Mouse (Mus musculus) liver, embryonic 14.5 days (tissue): Measurements from ENCODE around the gene Crcp. TPM values are rescaled to one million over a fixed set of nuclear protein-coding genes. Genes with fewer than 3 reads are reported as not detected.

Experiments used
- ATAC-seq: fragments of 200-750 bp; cut with Nextera tagmentation; 2 replicates; pipeline ENCODE4 v1.8.0; 2017; ENCODE audit warnings: moderate number of reproducible peaks, mild to moderate bottlenecking, moderate library complexity; ENCODE audit not compliant: insufficient read depth
- DNase-seq, 3 experiments: peaks; one replicate each; pipeline ENCODE4 v3.0.0-alpha.2; 2012 to 2013; ENCODE audit warnings: low read depth in 3 of 3, low spot score in 3 of 3
- H3K27ac ChIP-seq: fragments of 300-500 bp; sonication (generic); 2 replicates; pipeline ENCODE4 v1.5.1; 2014; ENCODE audit warnings: moderate library complexity, mild to moderate bottlenecking, control low read depth, inconsistent platforms
- H3K27me3 ChIP-seq: fragments of 300-500 bp; sonication (generic); 2 replicates; pipeline ENCODE4 v1.6.1; 2014; ENCODE audit warnings: mild to moderate bottlenecking, low read length, moderate library complexity; ENCODE audit not compliant: control insufficient read depth, insufficient read depth
- H3K36me3 ChIP-seq: fragments of 300-500 bp; sonication (generic); replicated peaks from 2 replicates; pipeline ENCODE4 v1.6.1; 2014; ENCODE audit warnings: low read depth; ENCODE audit not compliant: control insufficient read depth, insufficient read depth
- H3K4me1 ChIP-seq, 2 experiments: fragments of 200-500 bp in 1 of 2; fragments of 300-500 bp in 1 of 2; sonication (generic) in 1 of 2; replicated peaks; 2 replicates each; pipeline ENCODE4 v1.6.1; 2012 to 2014; ENCODE audit warnings: antibody characterized with exemption in 1 of 2, inconsistent platforms in 1 of 2, low read length in 1 of 2; ENCODE audit not compliant: control insufficient read depth in 2 of 2, insufficient read depth in 2 of 2
- H3K4me2 ChIP-seq: fragments of 300-500 bp; sonication (generic); 2 replicates; pipeline ENCODE4 v1.6.1; 2014; ENCODE audit warnings: low read depth, mild to moderate bottlenecking, control low read depth, moderate library complexity
- H3K4me3 ChIP-seq, 2 experiments: fragments of 200-500 bp in 1 of 2; fragments of 300-500 bp in 1 of 2; sonication (generic) in 1 of 2; 2 replicates each; pipeline ENCODE4 v1.5.1; 2012 to 2014; ENCODE audit warnings: low read depth in 2 of 2, low read length in 2 of 2, mild to moderate bottlenecking in 2 of 2, control low read depth in 1 of 2, inconsistent platforms in 1 of 2, moderate library complexity in 1 of 2; ENCODE audit not compliant: insufficient read depth in 1 of 2
- H3K9ac ChIP-seq: fragments of 300-500 bp; sonication (generic); replicated peaks from 2 replicates; pipeline ENCODE4 v1.6.1; 2014; ENCODE audit warnings: mild to moderate bottlenecking, control low read depth, moderate library complexity
- H3K9me3 ChIP-seq: fragments of 300-500 bp; sonication (generic); 2 replicates; pipeline ENCODE4 v1.6.1; 2016; ENCODE audit warnings: low read length, mixed read lengths; ENCODE audit not compliant: control insufficient read depth
- CTCF ChIP-seq: IDR thresholded peaks from 2 replicates; pipeline ENCODE4 v1.5.1; 2016; ENCODE audit warnings: antibody characterized with exemption, low read depth, control low read depth
- EP300 ChIP-seq: IDR thresholded peaks from 2 replicates; pipeline ENCODE4 v1.6.1; 2016; ENCODE audit warnings: antibody characterized with exemption, low read depth
- WGBS: fragments of 180-500 bp; shearing (Covaris S2); extraction: QIAGEN DNeasy Blood & Tissue Kit; methylation state at CpG from one replicate; pipeline ENCODE4 v1.1.7; 2014; ENCODE audit not compliant: insufficient replicate concordance; 5-methylcytosine and 5-hydroxymethylcytosine counted together
- polyA plus RNA-seq, 2 experiments: library from polyadenylated mRNA; depleted of rRNA in 1 of 2; stranded (reverse) in 1 of 2; unstranded in 1 of 2; fragments of >200 nt; fragmentation: Nextera tagmentation in 1 of 2; extraction: Ambion mirVana in 1 of 2; gene quantifications; 2 replicates each; pipeline versions ENCODE4 v1.2.1 to v1.2.3; 2012 to 2014

The Crcp gene
- polyA plus RNA-seq, 2 experiments = 14.7 to 15.8 TPM

- Histone ChIP-seq H3K27me3 (no peaks in the 10 kb centered on the region), H3K36me3 (peaks cover 43% of the 10 kb centered on the region)
- no peak for ATAC-seq
These were observed 17.9 kb downstream of the Crcp start for GRCm38 (mm10) chr5:130047013-130047412.

GRCm38 (mm10) chr5:130048786-130049520 is 19.9 kb downstream of the Crcp start:
- TF ChIP-seq EP300 (no peak), CTCF (no peak)
- Histone ChIP-seq H3K4me1 (no peaks in the 10 kb centered on the region; a peak in 1 of 4 replicates), H3K27me3 (no peaks in the 10 kb centered on the region), H3K4me2 (no peak overlapping the region), H3K36me3 (peaks cover 32% of the 10 kb centered on the region), H3K27ac (no peak overlapping the region), H3K4me3 (no peak overlapping the region), H3K9me3 (no peaks in the 10 kb centered on the region), H3K9ac (no peak overlapping the region)
- WGBS = 86% methylated on average over 15 of the region's 15 CpGs
- no peak for DNase-seq
- no peak for ATAC-seq

More at GRCm38 (mm10) chr5:130047013-130047412, 17.9 kb downstream of the Crcp start:
- H3K27ac ChIP-seq = no peak overlapping the region
- TF ChIP-seq EP300 = no peak
- TF ChIP-seq CTCF = peak; percentile 70
- 75% methylated on average over 6 of the region's 6 CpGs for WGBS
- H3K4me1 ChIP-seq = no peaks in the 10 kb centered on the region; a peak in 1 of 4 replicates
- no peaks in the 10 kb centered on the region for H3K9me3 ChIP-seq
- H3K9ac ChIP-seq = no peak overlapping the region
- DNase-seq = no peak
- no peak overlapping the region for H3K4me3 ChIP-seq
- H3K4me2 ChIP-seq = no peak overlapping the region

GRCm38 (mm10) chr5:130050416-130050815 is 21.3 kb downstream of the Crcp start:
- 71% methylated on average over 6 of the region's 6 CpGs for WGBS
- Histone ChIP-seq H3K9ac (no peak overlapping the region), H3K27me3 (no peaks in the 10 kb centered on the region), H3K4me1 (no peaks in the 10 kb centered on the region), H3K4me3 (no peak overlapping the region), H3K36me3 (peaks cover 32% of the 10 kb centered on the region), H3K4me2 (no peak overlapping the region), H3K27ac (no peak overlapping the region), H3K9me3 (no peaks in the 10 kb centered on the region)
- DNase-seq (no peak), ATAC-seq (no peak)
- TF ChIP-seq CTCF (no peak), EP300 (no peak)

- Histone ChIP-seq H3K9me3 (no peaks in the 10 kb centered on the region), H3K4me2 (no peak overlapping the region), H3K36me3 (peaks cover 32% of the 10 kb centered on the region), H3K27me3 (no peaks in the 10 kb centered on the region), H3K4me1 (peaks cover 0 to 4% of the 10 kb centered on the region in 2 experiments; a peak in 1 of 4 replicates), H3K27ac (no peak overlapping the region), H3K4me3 (no peak overlapping the region), H3K9ac (no peak overlapping the region)
- no peak for DNase-seq
- WGBS = 81% methylated on average over 15 of the region's 15 CpGs
- TF ChIP-seq CTCF (no peak), EP300 (no peak)
- no peak for ATAC-seq
These were observed 22.2 kb downstream of the Crcp start for GRCm38 (mm10) chr5:130051073-130051860.

- H3K9ac ChIP-seq = no peak overlapping the region
- no peak overlapping the region for H3K4me3 ChIP-seq
- H3K9me3 ChIP-seq = no peaks in the 10 kb centered on the region
- no peak for DNase-seq
- no peak overlapping the region for H3K27ac ChIP-seq
- peaks cover 0 to 6% of the 10 kb centered on the region in 2 experiments; a peak in 1 of 4 replicates for H3K4me1 ChIP-seq
- TF ChIP-seq EP300 = no peak
- no peak for TF ChIP-seq CTCF
- 82% methylated on average over 5 of the region's 5 CpGs for WGBS
- no peak for ATAC-seq
- peaks cover 23% of the 10 kb centered on the region for H3K36me3 ChIP-seq
- H3K4me2 ChIP-seq = no peak overlapping the region
- H3K27me3 ChIP-seq = no peaks in the 10 kb centered on the region
These were observed 23.4 kb downstream of the Crcp start for GRCm38 (mm10) chr5:130052510-130052909.
